In genomic region chr1:106595286-106595885, GRCm38 (mm10) we compare ENCODE assay signal across 30 mouse cellular contexts.
DNase-seq lines count a peak whose midpoint lies in the region; ATAC-seq lines count a peak whose summit lies in the region.
"Had no signal": no experiment of that assay in that cellular context is flagged by ENCODE, and none has a peak within 500 bp of the region (broad histone marks: within the 10 kb centered on the region; RNA-seq: fewer than 3 reads in every experiment).

No protein-coding gene starts in this region.

- no peaks in the 10 kb centered on the region for H3K36me3 ChIP-seq in hindbrain, embryonic 15.5 days
- no peaks in the 10 kb centered on the region for H3K36me3 ChIP-seq in hindbrain, embryonic 13.5 days
- H3K36me3 ChIP-seq: embryonic facial prominence, embryonic 13.5 days; forebrain, embryonic 10.5 days; heart, embryonic 12.5 days; neural tube, embryonic 13.5 days; stomach, embryonic 15.5 days had no signal

- DNase-seq in B cell, adult 2 months: peak; percentile 42 to 49
- peak; percentile 34 for DNase-seq in CD4-positive helper T cell, adult 2 months (ENCODE audit: low read depth, low spot score)
- no peak for DNase-seq in thymus, postnatal 10 days (ENCODE audit: low spot score in 2 of 2)
- DNase-seq: adrenal gland, postnatal 14 days; cerebellum, adult 11-12 months; cerebellum, adult 9-11 months; gastrocnemius, adult 2 months; gastrocnemius, postnatal 36 days; heart, adult 2 months; kidney, adult 11 months; kidney, postnatal 36 days; liver; lung, adult 2 months; lung, postnatal 10 days; retina, postnatal 1 day; right cerebral cortex, postnatal 14 days; thymus, postnatal 4 days had no signal

- H3K4me1 ChIP-seq in hindbrain, embryonic 15.5 days (replicated peaks): no peaks in the 10 kb centered on the region
- H3K4me1 ChIP-seq in hindbrain, embryonic 13.5 days (replicated peaks): no peaks in the 10 kb centered on the region
- H3K4me1 ChIP-seq: embryonic facial prominence, embryonic 13.5 days; stomach, embryonic 15.5 days had no signal

- ATAC-seq in hindbrain, embryonic 15.5 days (ENCODE audit: low FRiP score, low read depth): no peak
- ATAC-seq in hindbrain, embryonic 13.5 days (ENCODE audit: low FRiP score): no peak
- peak; percentile 37 for ATAC-seq in inflammation-experienced regulatory T-cells, adult 6 months
- ATAC-seq in megakaryocyte-erythroid progenitor cell, adult 5-6 weeks (replicated peaks; ENCODE audit: low FRiP score, low TSS enrichment, poor library complexity, severe bottlenecking): no peak
- ATAC-seq: midbrain, embryonic 16.5 days; Patski had no signal

- H3K4me3 ChIP-seq in hindbrain, embryonic 15.5 days: no peak overlapping the region
- no peak overlapping the region for H3K4me3 ChIP-seq in hindbrain, embryonic 13.5 days
- H3K4me3 ChIP-seq: embryonic facial prominence, embryonic 13.5 days; forebrain, embryonic 10.5 days; gastrocnemius, adult 2 months; heart, adult 2 months; heart, embryonic 12.5 days; neural tube, embryonic 13.5 days; stomach, embryonic 15.5 days had no signal

- H3K4me2 ChIP-seq in hindbrain, embryonic 15.5 days: no peak overlapping the region
- H3K4me2 ChIP-seq in hindbrain, embryonic 13.5 days: no peak overlapping the region
- H3K4me2 ChIP-seq: embryonic facial prominence, embryonic 13.5 days; heart, embryonic 12.5 days; neural tube, embryonic 13.5 days; stomach, embryonic 15.5 days had no signal

- H3K27me3 ChIP-seq in hindbrain, embryonic 15.5 days: no peaks in the 10 kb centered on the region
- no peaks in the 10 kb centered on the region for H3K27me3 ChIP-seq in hindbrain, embryonic 13.5 days
- H3K27me3 ChIP-seq: embryonic facial prominence, embryonic 13.5 days; heart, embryonic 12.5 days; neural tube, embryonic 13.5 days; Patski; stomach, embryonic 15.5 days had no signal

- H3K9ac ChIP-seq in hindbrain, embryonic 15.5 days: no peak overlapping the region
- no peak overlapping the region for H3K9ac ChIP-seq in hindbrain, embryonic 13.5 days
- H3K9ac ChIP-seq: embryonic facial prominence, embryonic 13.5 days; heart, embryonic 12.5 days; liver, embryonic 14.5 days; neural tube, embryonic 13.5 days; stomach, embryonic 15.5 days had no signal

- 73% methylated on average over 6 of the region's 6 CpGs for WGBS in hindbrain, embryonic 15.5 days
- 75% methylated on average over 6 of the region's 6 CpGs for WGBS in hindbrain, embryonic 13.5 days

- H3K9me3 ChIP-seq in hindbrain, embryonic 15.5 days: no peaks in the 10 kb centered on the region
- no peaks in the 10 kb centered on the region for H3K9me3 ChIP-seq in hindbrain, embryonic 13.5 days
- H3K9me3 ChIP-seq: embryonic facial prominence, embryonic 13.5 days; forebrain, embryonic 10.5 days; heart, embryonic 12.5 days; neural tube, embryonic 13.5 days; stomach, embryonic 15.5 days had no signal

- H3K27ac ChIP-seq in hindbrain, embryonic 15.5 days (replicated peaks): peak overlapping the region; percentile 10; the same call in 1 of the 2 replicates
- no peak overlapping the region for H3K27ac ChIP-seq in hindbrain, embryonic 13.5 days
- H3K27ac ChIP-seq: embryonic facial prominence, embryonic 13.5 days; forebrain, embryonic 10.5 days; gastrocnemius, adult 2 months; heart, adult 2 months; liver, embryonic 14.5 days; macrophage; neural tube, embryonic 13.5 days; stomach, embryonic 15.5 days had no signal

Comparison
In these comparisons a context has a peak if more than half of its experiments do, and no peak if none do; other contexts are left out.
1. DNase-seq: peak in B cell, adult 2 months (2 of 2) and CD4-positive helper T cell, adult 2 months (single experiment); none in thymus, postnatal 10 days (0 of 2).